Mouse (Mus musculus): ENCODE measurements around the gene Lemd2.

Lemd2 gene

GRCm38 (mm10) chr17:27226701-27227100, 22.4 kb upstream of the Lemd2 start:
- no peak for DNase-seq

GRCm38 (mm10) chr17:27225801-27226200, 21.5 kb upstream of the Lemd2 start:
- no peak for DNase-seq

GRCm38 (mm10) chr17:27223821-27224220, 19.6 kb upstream of the Lemd2 start:
- no peak for DNase-seq

GRCm38 (mm10) chr17:27221562-27221961, 17.3 kb upstream of the Lemd2 start:
- DNase-seq = no peak

GRCm38 (mm10) chr17:27218916-27219315, 14.6 kb upstream of the Lemd2 start:
- no peak for DNase-seq

- no peak for DNase-seq
These were observed 14.1 kb upstream of the Lemd2 start for GRCm38 (mm10) chr17:27218364-27218763.

GRCm38 (mm10) chr17:27212768-27213525, 8.7 kb upstream of the Lemd2 start:
- peak; percentile 75 for DNase-seq

- DNase-seq = no peak
These were observed 7.7 kb upstream of the Lemd2 start for GRCm38 (mm10) chr17:27212006-27212405.

GRCm38 (mm10) chr17:27207113-27207707, 2.9 kb upstream of the Lemd2 start:
- DNase-seq = peak; percentile 36

- peak; percentile 57 for DNase-seq
These were observed 753 bp downstream of the Lemd2 start for GRCm38 (mm10) chr17:27203358-27204074.

GRCm38 (mm10) chr17:27202919-27203357, 1.3 kb downstream of the Lemd2 start:
- no peak for DNase-seq

- DNase-seq = no peak
These were observed 2.3 kb downstream of the Lemd2 start for GRCm38 (mm10) chr17:27201981-27202380.

- no peak for DNase-seq
These were observed 3.5 kb downstream of the Lemd2 start for GRCm38 (mm10) chr17:27200801-27201200.

- no peak for DNase-seq
These were observed 4.4 kb downstream of the Lemd2 start for GRCm38 (mm10) chr17:27199864-27200263.

- no peak for DNase-seq
These were observed 5.1 kb downstream of the Lemd2 start for GRCm38 (mm10) chr17:27199205-27199604.

GRCm38 (mm10) chr17:27196206-27196605, 8.1 kb downstream of the Lemd2 start:
- no peak for DNase-seq

- no peak for DNase-seq
These were observed 9.7 kb downstream of the Lemd2 start for GRCm38 (mm10) chr17:27194258-27195185.

- no peak for DNase-seq
These were observed 12.5 kb downstream of the Lemd2 start for GRCm38 (mm10) chr17:27191804-27192203.

GRCm38 (mm10) chr17:27191189-27191588, 13.1 kb downstream of the Lemd2 start:
- DNase-seq = no peak

GRCm38 (mm10) chr17:27189640-27190216, 14.5 kb downstream of the Lemd2 start:
- DNase-seq = peak; percentile 70

- DNase-seq = no peak
These were observed 15.4 kb downstream of the Lemd2 start for GRCm38 (mm10) chr17:27188883-27189282.

- no peak for DNase-seq
These were observed 17.2 kb downstream of the Lemd2 start for GRCm38 (mm10) chr17:27187059-27187458.

Measured in lung, postnatal 10 days (tissue).